Mouse (Mus musculus) c-Kit-negative CD71-positive TER-119-positive erythroid progenitor cells, embryonic 14.5 days (primary cell): ENCODE measurements around the gene Tomm40l.

Source experiments
- DNase-seq: peaks from one replicate; pipeline ENCODE4 v3.0.0-alpha.2; 2013; ENCODE audit warnings: low read depth, low spot score

Gene Tomm40l

DNA sequence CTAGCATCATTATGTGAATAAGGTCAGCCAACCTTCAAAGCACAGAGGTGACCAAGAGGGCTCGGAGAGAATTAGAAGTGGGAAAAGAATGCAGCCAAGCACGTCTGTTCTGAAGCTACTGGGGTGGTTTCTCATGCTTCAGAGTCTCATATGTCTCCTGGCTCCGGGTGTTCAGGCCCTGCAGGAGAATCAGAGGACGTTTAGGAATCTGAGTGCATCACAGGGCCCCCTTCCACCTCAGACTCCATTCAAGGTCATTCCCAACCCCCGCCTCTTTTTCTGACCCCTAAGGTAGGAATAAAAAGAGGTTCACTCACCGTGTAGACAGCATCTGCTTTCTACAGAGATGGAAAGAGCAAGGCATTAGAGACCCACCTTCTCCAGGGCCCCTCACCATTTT lies 7.4 kb upstream of the Tomm40l start:
- DNase-seq, result no peak

DNA sequence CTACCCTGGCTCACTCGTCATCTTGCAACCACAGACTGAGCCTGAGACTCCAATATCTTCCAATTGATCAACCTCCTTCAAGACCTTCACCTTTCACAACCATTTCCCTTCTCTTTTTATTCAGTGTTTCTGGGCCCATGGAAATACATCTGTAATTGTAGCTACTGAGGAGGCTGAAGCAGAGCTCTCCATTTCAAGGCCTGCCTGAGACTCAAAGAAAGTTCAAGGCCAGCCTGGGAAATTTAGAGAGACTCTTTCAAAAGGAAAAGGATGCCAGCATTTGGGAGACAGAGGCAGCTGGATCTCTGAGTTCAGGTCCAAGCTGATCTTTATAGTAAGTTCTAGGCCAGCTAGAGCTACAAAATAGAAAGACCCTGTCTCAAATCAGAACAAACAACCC lies 5.6 kb upstream of the Tomm40l start:
- no peak for DNase-seq

DNA sequence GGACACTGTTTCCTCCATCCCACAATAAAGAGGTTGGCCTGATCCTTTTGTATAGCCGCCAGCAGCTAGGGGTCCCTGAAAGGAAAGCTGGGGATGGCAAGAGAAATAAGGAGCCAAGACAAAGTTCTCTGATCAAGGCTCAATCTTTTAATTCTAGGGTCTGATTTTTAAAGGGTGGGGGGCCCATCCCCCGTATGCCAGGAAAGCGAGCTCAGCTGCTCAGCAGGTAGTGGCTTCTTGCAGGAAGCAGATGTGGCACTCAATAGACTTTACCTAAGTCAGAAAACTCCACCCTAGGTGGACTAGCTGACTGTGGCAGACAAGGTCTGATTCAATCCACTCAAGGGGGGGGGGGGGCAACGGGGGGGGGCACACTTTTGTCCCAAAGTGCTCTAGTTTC lies 4.5 kb upstream of the Tomm40l start:
- DNase-seq, result no peak

DNA sequence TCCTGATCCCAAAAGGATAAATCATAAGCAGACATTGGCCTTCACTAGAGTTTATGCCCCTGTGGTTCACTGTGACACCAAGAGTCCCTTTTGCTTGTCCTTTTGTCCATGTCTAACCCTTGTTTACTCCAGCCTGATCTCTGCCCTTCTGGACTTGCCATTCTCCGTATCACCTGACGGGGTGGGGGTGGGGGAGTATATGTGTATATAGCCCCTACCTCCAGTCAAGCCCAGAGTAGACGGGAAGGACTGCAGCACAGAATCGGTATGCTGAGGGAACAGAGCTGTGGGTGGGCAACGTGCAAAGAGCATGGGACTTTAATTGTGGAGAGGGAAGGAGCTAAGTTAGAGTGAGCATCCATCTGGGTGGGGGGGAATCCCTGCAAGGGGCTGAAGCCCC lies 2.5 kb upstream of the Tomm40l start, which contains the start of gene Apoa2:
Apoa2 (plus strand) TSS at position 198 of the 400 bp plus-strand sequence.
- no peak for DNase-seq

DNA sequence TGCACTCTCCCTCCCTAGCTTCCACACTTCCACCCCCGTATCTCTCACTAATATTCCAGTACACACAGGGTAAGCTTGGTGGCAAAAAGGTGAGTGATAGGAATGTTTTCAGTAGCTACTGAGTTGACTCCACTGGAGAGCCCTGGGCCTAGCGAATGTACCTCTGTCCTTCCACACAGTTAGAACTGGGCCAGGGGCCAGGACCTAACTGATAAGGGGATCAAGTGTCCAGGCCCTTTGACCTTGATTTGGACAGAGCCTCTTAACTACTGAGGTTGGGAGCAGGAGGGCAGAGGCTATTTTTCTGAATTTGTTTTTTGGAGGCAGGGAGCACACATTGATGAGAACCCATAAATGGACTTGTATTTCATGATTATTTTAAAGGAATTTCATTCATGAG lies 1.5 kb upstream of the Tomm40l start:
- no peak for DNase-seq

DNA sequence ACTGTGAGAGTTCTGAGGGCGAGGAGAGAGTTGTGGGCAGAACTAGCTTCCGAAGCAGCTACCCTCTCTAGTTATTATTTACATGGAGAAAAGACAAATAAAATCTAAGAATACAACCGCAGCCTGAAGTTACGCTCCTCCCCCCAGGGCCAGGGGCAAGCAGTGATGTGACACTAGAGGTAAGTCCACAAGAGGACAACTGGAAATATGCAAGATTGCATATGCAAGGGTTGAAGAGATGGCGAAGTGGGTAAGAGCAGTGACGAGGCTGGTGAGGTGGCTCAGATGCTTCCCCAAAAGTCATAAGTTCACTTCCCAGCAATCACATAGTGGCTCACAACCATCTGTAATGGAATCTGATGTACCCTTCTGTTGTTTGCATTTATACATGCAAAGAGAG lies 854 bp upstream of the Tomm40l start:
- no peak for DNase-seq

DNA sequence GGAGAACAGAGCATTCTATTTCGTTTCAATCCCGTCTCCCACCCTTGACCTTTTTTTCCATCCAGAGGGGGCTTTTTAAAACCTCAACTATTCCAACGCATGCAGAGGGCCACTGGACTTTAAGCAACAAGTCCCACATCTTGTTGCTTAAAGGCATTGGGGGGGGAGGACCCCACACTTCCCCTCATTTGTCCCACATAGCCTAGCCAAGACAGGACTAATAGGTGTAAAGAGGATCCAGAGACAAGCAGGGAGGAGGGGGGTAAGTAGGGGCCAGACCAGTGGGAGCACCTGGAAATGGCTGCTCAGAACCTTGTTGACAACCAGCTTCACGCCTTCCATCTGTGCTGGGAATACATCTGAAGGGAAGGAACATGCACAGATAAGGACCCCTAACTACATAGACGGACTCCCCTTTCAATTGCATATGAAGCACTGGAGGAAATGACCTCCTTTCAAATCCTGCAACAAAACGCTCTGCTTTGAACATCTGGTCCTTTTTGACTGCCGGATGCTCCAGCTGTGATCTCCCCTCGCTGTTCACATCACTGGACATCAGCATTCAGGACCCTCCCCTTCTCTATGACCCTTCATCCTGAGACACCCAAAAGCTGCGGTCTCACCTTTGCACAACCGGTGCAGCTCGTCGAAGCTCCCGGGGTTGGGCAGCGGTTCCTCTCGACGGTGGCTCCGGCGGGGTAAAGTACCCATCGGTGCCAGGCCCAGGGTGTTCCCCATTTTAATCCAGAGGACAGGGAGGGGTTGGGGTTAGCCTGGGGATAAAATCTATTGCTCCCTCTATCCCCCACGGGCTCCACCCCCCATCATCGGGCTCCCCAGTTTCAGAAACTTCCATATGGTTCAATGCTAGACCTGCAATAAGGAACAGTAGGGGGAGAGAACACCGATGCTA lies 777 bp downstream of the Tomm40l start:
- DNase-seq, result no peak

DNA sequence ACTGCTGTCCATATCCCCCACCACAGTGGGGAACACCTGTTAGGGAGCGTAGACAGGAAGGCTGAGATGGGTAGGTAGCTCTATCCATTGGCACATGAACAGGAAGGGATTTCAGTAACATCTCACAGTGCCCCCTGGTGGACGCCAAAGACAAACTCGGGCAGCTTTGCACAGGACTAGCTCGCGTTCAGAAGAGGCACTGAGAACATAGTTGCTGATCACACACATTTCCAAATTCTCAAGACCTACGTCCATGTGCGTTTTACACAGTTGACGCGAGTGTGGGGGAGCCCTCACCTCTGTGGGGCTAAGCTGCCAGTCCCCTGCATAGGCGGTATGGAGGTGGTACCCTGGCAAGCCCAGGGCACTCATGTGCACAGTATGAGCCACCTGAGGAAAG lies 1.4 kb downstream of the Tomm40l start:
- peak; percentile 74 for DNase-seq

DNA sequence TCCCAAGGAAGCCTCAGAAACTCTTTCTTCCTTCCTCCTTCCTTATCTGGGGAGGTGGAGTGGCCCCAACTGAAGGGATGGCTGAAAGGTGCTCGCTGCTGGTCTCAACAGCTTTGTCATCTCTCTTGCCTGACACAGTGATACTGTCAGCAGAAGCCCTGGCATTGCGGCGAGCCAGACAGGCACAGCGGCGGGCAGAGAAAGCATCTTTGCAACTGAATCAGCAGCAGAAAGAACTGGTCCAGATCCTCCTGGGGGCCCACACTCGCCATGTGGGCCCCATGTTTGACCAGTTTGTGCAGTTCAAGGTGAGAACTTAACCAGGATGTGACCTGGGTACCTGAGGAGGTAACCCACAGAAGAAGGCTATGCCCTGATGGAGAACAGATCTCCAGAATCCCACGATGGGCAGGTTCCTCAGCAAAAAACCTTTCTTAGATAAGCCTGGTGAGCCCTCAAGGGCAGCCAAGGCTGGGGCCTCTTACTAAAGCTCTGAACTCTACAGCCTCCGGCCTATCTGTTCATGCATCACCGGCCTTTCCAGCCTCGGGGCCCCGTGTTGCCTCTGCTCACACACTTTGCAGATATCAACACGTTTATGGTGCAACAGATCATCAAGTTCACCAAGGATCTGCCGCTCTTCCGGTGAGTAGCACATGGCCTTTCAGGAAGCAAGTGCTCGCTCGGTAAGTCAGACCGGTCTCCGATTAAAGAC lies 5.9 kb downstream of the Tomm40l start:
- DNase-seq, result no peak

DNA sequence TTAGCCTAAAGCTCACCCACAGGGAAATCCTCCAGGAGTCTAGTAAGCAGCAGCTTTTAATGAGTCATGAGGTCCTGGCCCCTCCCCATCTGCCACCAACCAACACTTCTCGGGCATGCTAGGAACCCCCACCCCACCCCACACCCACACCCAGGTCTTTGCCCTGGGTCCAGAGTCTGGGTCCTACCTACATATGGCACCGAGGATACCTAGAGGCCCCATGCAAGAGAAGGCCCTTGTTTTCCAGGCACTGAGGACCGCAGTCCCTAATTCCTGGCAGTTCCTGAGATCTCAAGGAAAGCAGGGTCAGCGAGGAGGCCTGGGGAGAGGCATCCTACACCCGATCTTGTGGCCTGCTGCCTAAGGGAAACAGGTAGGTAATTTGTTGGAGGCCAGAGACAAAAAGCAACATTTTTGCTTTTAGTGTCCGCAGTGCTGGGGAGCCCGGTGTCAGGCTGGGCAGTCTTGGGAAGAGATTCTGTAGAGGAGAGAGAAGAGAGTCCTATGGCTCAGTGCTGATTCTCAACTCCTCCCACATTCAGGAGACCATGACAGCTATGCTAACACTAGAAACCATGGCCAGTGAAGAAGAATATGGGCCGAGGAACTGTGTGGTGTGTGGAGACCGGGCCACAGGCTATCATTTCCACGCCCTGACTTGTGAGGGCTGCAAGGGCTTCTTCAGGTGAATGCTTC lies 8.4 kb downstream of the Tomm40l start, which contains the start of gene Nr1i3:
Nr1i3 (plus strand) TSS at position 170 of the 696 bp plus-strand sequence.
- DNase-seq, result no peak

DNA sequence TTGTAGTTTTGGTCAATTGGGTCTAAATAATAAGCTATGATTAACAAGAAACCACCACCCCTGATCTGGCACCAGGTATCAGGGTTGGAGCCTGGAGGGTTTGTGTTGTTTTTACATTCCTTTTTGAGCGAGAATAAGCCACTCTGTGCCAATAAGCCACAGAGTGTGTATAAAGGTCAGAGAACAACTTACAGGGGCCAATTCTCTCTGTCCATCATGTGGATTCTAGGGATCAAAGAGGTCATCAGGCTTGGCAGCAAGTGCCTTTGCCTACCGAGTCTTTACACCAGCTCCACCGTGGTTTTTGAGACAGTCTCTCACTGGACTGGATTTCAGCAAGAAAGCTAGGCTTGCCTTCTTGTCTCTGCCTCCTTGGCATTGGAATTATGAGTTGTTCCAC lies 9.5 kb downstream of the Tomm40l start:
- DNase-seq, result no peak

DNA sequence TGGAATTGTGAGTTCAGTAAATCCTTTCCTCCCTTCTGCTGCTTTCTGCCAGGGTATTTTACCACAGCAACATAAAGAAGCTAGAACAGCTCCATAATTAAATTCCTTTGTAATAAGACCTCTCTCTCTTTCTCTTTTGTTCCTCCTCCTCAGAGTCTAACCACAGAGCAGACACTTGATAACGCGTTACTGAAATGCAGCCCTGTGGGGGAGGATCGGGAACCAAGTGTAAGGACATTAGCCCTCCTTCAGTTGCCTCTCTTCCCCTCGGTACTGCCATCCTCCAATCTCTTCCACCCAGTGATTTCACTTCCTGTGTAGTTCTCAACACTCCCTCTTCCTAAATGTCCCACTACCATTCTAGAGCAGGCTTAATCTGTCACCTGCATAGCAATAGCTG lies 12.9 kb downstream of the Tomm40l start:
- no peak for DNase-seq

DNA sequence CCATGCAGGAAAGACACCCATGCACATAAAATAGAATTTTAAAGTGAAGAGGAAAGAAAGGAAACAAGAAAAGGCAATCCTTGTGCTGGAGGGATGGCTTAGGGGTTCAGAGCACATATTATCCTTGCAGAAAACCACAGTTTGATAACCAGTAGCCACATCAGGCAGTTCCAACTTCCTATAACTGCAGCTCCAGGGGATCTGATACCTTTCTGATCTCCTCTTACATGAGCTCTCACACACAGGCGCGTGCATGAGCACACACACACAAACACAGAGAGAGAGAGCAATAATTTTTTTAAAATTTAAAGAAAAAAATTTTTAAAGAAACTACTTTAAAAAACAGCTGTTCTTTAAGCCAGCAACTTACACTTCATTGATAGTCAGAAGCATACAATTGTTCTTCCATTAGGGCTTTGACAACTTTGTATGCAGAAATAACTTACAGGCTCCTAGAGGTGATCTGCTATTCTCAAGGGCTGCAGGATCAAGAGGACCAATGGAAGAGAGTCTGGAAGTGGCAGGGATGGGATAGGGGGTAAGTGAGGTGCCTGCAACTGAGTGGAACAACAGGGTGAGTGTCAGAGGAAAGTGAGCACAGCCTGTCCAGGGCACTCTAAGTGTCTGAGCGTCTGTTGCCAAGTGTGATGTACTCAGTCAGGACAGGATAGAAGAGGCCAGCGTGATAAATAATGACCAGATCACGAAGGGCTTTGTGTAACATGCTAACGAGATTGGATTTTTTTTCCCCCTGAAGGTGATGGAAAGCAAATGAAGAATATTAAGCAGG lies 16.4 kb downstream of the Tomm40l start:
- no peak for DNase-seq

DNA sequence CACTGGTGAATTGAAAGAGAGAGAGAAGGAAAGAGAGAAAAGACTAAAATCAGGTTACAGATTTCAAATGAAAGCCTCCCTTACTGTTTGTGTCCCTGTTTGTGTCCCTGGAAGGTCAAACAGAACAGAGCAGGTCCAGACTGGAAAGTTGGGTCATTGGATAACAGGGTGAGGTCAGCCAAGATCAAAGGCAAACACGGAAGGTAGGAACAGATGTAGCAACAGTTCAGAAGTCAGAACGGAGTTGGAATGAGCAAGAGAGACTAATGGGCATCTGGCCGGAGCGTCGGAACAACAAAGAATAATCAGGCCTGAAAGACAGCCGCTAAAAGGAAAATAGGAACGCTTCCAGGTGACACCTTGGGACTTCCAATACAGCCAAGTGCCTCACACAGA lies 18.1 kb downstream of the Tomm40l start:
- DNase-seq, result no peak

DNA sequence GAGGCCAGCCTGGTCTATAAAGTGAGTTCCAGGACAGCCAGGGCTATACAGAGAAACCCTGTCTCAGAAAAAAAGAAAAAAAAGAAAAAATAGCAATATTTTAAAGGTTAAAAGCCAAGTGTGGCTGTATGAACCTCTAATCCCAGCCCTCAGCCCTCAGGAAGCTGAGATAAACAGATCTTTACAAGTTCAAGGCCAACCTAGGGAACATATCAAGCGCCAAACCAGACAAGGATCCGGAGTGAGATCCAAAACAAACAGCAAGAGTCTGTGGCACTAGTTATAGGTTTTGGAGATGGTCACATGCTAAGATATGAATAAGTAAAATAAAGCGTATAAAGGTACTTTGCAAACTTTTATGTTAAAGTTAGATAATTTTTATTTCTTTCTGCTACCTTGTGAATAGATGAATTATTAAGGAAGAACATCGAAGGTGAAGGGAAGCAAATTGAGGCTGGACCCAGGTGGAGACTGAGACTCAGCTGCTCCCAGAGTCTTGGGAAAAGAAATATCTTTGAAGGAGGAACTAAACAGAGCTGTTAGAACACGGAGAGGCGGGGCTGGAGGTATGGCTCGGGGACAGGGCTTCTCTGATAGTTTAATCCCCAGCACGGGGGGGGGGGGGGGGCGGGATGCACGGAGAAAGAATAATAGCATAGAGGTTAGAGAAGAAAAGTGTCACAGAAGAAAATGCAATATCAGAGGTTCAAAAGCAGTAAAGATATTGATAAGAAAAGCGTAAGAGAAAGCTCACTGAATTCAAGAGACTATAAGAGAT lies 18.7 kb downstream of the Tomm40l start:
- DNase-seq, result no peak

DNA sequence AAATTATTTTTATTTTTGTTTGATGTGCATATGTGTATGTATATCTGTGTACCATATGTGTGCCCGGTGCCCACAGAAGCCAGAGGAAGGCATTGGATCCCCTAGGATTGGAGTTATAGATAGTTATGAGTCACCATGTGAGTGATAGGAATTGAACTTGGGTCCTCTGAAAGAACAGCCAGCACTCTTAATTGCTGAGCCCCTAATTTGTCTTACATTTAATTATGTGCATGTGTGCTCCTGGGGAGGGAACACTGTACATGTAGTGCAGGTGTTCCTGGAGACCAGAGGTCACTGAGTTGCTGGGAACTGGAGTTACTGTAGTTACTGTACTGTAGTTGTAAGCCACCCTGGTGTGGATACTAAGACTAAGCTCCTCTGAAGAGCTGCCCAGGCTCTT lies 21.5 kb downstream of the Tomm40l start:
- no peak for DNase-seq

DNA sequence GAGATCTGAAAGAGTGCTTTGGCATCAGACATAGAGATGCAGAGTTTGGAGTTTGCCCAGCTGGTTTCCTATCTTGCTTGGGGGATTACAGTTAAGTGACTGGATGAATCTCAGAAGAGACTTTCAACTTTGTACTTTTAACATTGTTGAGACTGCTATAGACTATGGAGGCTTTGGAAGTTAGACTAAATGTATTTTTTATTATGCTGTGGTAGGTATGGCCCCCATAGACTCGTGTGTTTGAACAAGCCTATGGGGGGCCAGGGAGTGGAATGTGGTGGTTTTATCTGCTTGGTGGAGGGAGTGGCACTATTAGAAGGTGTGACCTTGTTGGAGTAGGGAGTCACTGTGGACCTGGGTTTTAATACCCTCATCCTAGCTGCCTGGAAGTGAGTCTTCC lies 22.8 kb downstream of the Tomm40l start:
- DNase-seq, result no peak

DNA sequence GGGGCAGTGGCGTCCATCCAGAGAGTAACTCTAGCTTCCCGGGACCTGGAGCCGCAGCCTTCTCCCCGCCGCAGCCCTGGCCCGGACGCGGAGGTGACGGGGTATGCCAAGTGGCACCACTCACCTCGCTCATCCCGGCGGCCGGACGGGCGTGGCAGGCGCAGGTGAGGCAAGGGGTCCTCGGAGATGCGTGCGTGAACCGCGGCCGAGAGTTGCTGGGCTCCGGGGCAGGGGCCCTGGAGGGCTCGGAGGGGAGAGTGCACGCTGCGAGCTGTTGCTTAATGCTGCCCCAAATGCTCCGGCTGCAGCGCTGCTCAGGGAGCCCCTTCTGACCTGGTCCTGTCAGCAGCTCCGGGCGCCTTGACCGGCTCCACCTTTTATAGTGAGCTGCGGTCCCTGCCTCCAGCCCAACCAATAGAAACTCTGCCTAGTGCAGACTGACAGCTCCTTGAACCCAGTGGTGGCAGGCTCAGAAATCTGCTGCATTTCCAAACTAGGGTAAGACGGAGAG lies 26.4 kb downstream of the Tomm40l start, which contains the start of gene Pcp4l1:
Pcp4l1 (minus strand) TSS at position 382 of the 511 bp plus-strand sequence.
- no peak for DNase-seq

DNA sequence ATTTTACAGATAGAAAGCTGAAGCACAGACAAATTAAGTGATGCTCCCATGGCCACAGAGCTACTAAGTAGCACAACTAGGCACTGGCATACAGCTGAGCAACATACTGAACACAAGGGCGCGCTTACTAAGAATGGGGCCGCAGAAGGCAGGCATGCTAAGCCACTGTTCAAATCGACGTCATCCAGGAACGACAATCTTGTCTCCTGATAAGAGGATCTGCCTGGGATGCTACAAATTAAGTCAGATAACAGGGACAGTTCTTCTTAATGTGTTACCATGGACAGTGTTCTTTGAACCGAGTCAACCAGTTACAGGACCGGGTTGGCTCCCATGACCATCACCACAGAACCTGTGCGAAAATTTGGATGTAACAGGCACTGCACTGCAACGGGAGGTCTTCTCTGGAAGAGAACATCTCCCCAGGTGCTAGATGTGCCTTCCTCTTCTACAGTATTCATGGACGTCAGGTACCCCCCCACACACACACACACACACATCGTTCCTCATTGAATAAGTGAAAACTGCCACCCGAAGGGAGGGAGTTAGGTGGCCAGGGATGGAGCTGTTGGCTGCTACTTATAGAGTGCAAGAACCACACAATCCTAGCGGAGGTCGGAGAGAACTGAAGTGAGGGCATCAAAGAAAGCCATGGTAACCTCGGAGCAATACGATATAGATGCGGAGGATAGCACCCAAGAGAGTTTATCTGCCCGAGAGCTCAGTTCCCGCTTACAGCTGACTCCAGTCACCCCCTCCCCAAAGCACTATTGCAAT lies 27.1 kb downstream of the Tomm40l start:
- DNase-seq, result no peak
